Mouse (Mus musculus) left cerebral cortex, adult 2 months (tissue): Measurements from ENCODE around the gene Shh. TPM values are rescaled to one million over a fixed set of nuclear protein-coding genes. Genes with fewer than 3 reads are reported as not detected.
A peak's percentile ranks its signal among the peaks of the same experiment; 100 is the strongest.

Source experiments
- DNase-seq, 2 experiments: peaks; one replicate each; pipeline ENCODE4 v3.0.0; 2021 to 2022; ENCODE audit warnings: low spot score in 2 of 2, mixed read lengths in 1 of 2; ENCODE audit errors: extremely low spot score in 1 of 2
- H3K27ac ChIP-seq: fragments of 200-600 bp; 2 replicates; pipeline ENCODE4 v1.8.1; 2022
- H3K4me3 ChIP-seq: fragments of 200-600 bp; 2 replicates; pipeline ENCODE4 v1.8.1; 2022
- CTCF ChIP-seq: fragments of 200-600 bp; IDR thresholded peaks from 2 replicates; pipeline ENCODE4 v1.8.1; 2022; ENCODE audit warnings: antibody characterized with exemption, mild to moderate bottlenecking, moderate library complexity
- intact Hi-C: fragments of 180-260 bp; cut with DNase I; formaldehyde crosslinking; loops from one replicate; pipeline ENCODE4 v1.15.1; 2025
- total RNA-seq, 2 experiments: library from RNA; stranded (reverse); gene quantifications; 2 replicates each; pipeline ENCODE4 v1.2.3; 2021

The Shh gene
- total RNA-seq, 2 experiments from 2014 or later, result 3.2 TPM

DNA sequence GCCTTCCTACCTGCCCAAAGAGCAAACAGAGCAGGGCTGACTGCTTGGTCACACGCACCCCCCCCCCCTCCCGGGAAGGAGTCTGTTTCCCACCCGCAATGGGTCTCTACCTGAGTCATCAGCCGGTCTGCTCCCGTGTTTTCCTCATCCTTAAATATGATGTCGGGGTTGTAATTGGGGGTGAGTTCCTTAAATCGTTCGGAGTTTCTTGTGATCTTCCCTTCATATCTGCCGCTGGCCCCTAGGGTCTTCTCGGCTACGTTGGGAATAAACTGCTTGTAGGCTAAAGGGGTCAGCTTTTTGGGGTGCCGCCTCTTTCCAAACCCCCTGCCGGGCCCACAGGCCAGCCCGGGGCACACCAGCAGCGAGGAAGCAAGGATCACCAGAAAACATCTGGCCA lies 705 bp downstream of the Shh start:
- Histone ChIP-seq H3K4me3 (peak overlapping the region; percentile 57), H3K27ac (peak overlapping the region; percentile 83)
- TF ChIP-seq CTCF, result no peak
- DNase-seq, result no peak
- intact Hi-C loops, result loop anchor here (5.0 kb wide), 4 partner anchors 356 to 826 kb away; no protein-coding TSS in a partner anchor

DNA sequence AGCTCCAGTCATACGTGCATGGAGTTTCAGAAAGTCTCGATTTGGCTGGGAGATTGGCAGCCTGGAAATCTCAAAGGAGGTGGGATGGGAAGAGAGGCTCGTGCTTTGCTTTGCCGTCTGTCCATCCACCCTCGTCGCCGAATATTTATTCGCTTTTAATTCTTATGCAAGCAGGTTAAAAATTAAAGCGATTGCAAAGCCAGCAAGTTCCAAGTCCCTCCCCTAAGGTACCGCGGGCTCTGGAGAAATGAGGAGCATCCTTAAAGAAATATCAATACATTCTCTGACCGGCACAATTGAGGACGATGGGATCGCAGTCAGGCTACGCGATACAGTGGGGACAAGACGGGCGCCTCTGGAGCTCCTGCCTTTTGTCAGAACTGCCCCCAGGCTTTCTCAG lies 1.5 kb downstream of the Shh start:
- TF ChIP-seq CTCF, result no peak
- peak in 1 of 2 experiments; percentile 20 for DNase-seq
- Histone ChIP-seq H3K27ac (peak overlapping the region; percentile 64), H3K4me3 (peak overlapping the region; percentile 57)
- intact Hi-C loops, result loop anchor here (2.0 to 5.0 kb wide), 5 partner anchors 357 to 827 kb away; no protein-coding TSS in a partner anchor

DNA sequence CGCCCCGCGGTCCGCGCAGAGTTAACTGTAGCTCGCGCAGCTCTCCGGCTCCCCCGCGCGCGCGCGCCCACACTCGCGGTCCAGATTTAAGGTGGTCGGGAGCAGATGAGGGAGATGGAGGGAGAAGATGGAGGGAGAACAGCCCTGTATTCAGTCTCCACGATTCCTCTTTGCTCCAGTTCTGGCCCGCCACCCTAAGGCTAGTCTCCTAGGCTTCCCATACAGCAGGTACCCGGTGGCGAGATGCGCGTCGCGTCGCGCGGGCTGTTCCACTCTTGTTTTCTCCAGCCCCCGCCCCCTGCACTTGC lies 2.0 kb downstream of the Shh start:
- intact Hi-C loops, result loop anchor here (2.0 to 5.0 kb wide), 5 partner anchors 357 to 827 kb away; no protein-coding TSS in a partner anchor
- peak overlapping the region; percentile 64 for H3K27ac ChIP-seq
- no peak for TF ChIP-seq CTCF
- H3K4me3 ChIP-seq, result peak overlapping the region; percentile 57
- peak; percentile 66 to 77 for DNase-seq

DNA sequence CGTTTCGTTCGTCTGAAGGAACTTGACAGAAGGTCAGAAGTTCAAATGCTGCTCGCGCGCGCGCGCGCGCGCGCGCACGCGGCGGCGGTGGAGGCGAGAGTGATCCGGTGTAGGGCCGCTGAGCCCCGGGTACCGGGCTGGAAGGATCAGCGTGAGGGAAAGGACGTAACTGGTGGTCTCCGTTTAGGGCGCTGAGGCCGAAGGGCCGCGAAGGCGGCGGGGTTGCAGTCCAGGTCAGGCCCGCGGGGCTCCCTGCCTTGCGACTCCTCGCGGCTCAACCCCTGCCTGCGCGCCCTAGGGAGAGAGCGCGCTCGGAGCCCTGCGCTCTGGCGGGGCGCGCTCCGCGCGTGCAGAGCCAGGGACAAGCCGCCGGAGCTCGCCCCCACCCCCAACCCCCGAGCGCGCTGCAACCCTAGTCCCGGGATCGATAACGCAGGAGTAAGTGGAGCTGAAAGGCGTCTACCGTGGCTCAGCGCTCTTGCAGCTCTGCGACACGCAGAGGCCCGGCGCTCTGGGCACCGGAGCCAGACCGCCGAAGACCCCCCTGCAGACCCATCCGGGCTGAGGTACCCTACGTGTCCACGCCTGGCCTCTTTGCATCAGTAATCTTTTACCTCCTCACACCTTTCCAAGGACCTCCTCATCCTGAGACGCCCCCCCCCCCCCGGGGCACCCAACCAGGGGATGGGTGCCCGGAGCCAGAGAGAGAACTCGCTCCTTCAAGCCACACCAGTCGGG lies 2.5 kb downstream of the Shh start:
- no peak for TF ChIP-seq CTCF
- Histone ChIP-seq H3K4me3 (peak overlapping the region; percentile 57), H3K27ac (peak overlapping the region; percentile 68)
- intact Hi-C loops, result loop anchor here (2.0 to 5.0 kb wide), 5 partner anchors 358 to 828 kb away; no protein-coding TSS in a partner anchor
- peak; percentile 26 to 53 for DNase-seq

DNA sequence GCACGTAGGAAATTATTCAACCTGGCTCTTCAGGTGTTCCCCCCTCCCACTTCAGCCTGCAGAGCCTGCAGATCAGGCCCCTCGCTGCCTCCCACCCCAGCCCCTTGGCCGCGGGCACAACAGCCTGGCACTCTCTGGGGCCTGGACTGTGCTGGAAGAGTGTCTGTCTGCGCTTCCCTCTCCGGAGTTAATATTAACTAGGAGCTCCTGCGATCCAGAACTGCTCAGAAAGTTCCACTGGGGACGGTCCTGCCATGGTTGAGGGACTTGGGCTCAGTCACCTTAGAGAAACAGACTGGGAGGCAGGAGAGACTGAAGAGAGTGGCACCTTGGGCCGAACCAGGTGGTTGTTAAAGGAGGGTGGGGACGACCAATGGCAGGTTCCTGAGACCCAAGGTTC lies 3.4 kb downstream of the Shh start:
- H3K4me3 ChIP-seq, result no peak overlapping the region
- no peak overlapping the region for H3K27ac ChIP-seq
- intact Hi-C loops, result loop anchor here (2.0 kb wide), 1 partner anchor 733 kb away; no protein-coding TSS in a partner anchor
- TF ChIP-seq CTCF, result no peak
- no peak for DNase-seq

DNA sequence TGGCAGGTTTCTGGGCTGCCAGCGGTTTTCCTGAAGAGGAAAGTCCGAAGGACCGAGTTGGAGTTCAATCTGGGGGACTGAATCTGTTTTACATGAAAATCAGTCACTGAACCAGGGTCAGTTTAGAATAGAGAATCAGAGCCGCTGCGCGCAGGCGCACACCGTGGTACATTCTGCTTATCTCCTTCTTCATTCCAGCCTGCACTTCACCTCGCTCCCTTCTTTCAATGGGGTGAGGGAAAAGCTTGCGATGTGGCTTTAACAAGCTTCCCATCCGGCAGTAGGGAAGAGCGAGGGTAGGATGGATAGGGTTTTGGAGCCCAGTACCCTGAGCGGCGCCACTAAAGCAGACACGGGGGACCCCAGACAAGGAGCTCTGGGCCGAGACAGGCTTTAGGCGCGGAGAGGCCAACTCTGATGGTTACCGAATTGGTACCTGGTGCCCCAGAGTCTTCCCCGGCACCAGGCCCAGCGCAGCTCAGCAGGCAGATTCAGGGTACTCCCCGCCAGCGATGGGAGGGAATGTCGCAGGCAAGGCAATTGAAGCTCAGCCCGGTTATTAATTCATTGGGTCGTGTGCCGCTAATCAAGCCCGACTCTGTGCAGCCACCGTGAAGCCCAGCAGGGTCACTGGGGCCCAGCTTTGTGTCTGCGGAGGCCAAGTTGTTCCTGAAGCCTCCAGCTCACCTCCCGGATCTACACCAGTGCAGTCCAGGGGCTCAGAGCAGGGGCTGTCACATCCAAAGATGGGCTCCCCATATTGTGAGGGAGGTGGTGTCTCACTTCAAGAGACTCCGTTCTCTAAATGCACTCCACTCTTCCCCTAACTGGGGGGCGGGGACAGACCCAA lies 4.1 kb downstream of the Shh start:
- Histone ChIP-seq H3K4me3 (no peak overlapping the region), H3K27ac (no peak overlapping the region)
- no peak for TF ChIP-seq CTCF
- intact Hi-C loops, result no loop called here
- DNase-seq, result no peak

DNA sequence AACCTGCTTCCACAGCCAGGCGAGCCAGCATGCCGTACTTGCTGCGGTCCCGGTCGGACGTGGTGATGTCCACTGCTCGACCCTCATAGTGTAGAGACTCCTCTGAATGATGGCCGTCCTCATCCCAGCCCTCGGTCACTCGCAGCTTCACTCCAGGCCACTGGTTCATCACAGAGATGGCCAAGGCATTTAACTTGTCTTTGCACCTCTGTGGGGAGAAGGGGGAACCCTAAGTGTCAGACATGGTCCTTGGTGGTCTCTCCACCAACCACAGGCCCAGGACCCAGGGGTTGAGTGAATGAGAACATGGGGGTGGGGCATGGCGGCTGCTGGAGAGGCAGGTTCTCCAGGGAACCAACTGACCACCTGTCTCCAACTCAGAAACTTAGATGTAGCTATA lies 5.7 kb downstream of the Shh start:
- TF ChIP-seq CTCF, result no peak
- Histone ChIP-seq H3K27ac (no peak overlapping the region), H3K4me3 (no peak overlapping the region)
- intact Hi-C loops, result no loop called here
- no peak for DNase-seq

- no peak overlapping the region for H3K27ac ChIP-seq
- DNase-seq, result no peak
- no peak overlapping the region for H3K4me3 ChIP-seq
- intact Hi-C loops, result no loop called here
- no peak for TF ChIP-seq CTCF
These were observed 6.3 kb downstream of the Shh start for GRCm38 (mm10) chr5:28460556-28461350.

GRCm38 (mm10) chr5:28459456-28460225 lies 7.4 kb downstream of the Shh start:
- no peak overlapping the region for H3K4me3 ChIP-seq
- TF ChIP-seq CTCF, result no peak
- H3K27ac ChIP-seq, result no peak overlapping the region
- intact Hi-C loops, result no loop called here
- DNase-seq, result no peak

DNA sequence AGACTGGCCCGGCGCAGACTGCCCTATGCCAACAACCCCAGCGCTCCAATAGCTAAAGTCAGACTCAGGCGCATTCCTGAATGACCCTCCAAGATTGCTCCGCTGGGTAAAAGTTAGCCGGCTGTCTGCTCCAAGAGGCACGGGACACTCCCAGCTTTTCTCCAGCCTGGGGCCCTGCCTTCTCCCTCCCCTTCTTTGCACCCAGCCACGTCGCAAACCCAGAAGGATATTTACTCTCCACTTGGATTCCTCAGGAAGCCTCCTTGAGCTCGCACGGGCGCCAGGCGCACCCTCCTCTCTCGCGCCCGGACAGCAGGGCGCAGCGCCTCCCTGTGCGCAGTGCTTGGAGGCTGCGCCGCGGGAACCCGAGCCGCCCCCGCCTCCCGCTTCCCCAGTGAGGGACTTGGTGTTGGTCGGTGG lies 8.2 kb downstream of the Shh start:
- no peak overlapping the region for H3K4me3 ChIP-seq
- H3K27ac ChIP-seq, result no peak overlapping the region
- no peak for TF ChIP-seq CTCF
- peak in 1 of 2 experiments; percentile 13 for DNase-seq
- intact Hi-C loops, result no loop called here

- Histone ChIP-seq H3K4me3 (peak overlapping the region; percentile 39), H3K27ac (no peak overlapping the region)
- intact Hi-C loops, result no loop called here
- no peak for TF ChIP-seq CTCF
- DNase-seq, result peak; percentile 31 to 32
These were observed 9.0 kb downstream of the Shh start for GRCm38 (mm10) chr5:28457921-28458641.
